Mouse (Mus musculus) lung, postnatal 14 days (tissue): ENCODE data around the gene Dtx2.

Experiments
- DNase-seq: peaks from one replicate; pipeline ENCODE4 v3.0.0; 2021

Gene Dtx2

DNA sequence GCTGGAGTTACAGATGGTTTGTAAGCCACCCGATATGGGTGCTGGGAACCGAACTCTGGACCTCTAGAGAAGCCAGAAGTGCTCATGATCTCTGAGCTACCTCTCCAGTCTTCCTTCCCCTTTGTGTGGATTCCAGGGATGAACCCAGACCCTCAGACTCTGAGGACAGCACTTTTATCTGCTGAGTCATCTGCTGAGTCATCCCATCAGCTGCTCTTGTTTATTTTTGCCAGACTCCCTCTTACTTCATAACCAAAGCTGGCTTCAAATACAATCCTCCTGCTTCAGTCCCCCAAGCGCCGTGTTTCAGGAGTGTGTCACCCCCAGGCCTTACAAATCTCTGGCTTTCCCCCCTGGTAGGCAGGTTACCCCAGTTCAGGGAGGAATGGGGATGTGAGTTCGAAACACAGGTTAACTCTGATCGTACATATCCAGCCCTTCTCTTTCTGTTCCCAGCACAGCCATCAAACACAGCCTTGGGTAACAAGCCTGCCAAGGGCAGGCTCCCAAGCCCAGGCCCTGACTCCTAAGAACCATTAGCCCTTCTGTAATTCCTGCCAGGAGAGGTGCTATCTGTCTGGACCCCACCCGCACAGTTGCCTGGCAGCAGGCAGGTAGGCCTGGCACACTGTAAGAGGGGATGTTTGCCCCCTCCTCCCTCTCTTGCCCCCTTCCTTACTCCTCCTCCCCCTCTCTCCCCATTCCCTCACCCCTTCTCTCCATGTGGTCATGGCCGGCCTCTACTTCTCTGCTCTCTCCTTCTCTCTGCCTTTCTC lies 18.5 kb upstream of the Dtx2 start:
- no peak for DNase-seq

- no peak for DNase-seq
Observed at GRCm38 (mm10) chr5:135979381-135979780, 15.2 kb upstream of the Dtx2 start.

DNA sequence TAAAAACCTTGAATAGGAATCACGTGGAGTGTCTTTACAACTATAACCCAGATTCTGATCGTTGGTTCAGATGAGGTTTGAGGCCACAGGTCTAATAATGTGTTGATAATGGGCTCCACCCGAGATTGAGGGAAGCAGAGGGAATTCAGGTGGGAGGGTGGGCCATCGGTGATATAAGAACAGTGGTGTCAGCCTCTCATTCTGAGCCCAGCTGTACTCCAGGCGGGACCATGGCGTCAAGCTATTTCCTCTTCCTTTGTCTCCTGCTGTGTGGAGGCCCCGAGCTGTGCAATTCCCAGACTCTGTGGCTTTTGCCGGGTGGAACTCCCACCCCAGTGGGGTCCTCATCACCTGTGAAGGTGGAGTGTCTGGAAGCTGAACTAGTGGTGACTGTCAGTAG lies 14.7 kb upstream of the Dtx2 start, which contains the start of gene Zp3:
Zp3 (plus strand) TSS at position 196 of the 400 bp plus-strand sequence.
- DNase-seq, result no peak

GRCm38 (mm10) chr5:135982398-135982797 lies 12.2 kb upstream of the Dtx2 start:
- peak; percentile 74 for DNase-seq

- DNase-seq, result no peak
Observed at GRCm38 (mm10) chr5:135984546-135985044, 10.0 kb upstream of the Dtx2 start.

DNA sequence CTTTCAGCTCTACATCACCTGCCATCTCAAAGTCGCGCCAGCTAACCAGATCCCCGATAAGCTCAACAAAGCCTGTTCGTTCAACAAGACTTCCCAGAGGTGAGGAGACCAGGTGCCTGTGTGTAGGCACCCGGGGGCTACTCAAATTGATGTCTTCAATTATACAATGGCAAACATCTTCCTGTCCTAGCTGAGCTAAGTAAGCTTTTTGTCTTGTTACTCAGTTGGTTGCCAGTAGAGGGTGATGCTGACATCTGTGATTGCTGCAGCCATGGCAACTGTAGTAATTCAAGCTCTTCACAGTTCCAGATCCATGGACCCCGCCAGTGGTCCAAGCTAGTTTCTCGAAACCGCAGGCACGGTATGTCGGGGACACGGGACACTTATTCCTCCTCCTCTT lies 7.4 kb upstream of the Dtx2 start:
- no peak for DNase-seq

DNA sequence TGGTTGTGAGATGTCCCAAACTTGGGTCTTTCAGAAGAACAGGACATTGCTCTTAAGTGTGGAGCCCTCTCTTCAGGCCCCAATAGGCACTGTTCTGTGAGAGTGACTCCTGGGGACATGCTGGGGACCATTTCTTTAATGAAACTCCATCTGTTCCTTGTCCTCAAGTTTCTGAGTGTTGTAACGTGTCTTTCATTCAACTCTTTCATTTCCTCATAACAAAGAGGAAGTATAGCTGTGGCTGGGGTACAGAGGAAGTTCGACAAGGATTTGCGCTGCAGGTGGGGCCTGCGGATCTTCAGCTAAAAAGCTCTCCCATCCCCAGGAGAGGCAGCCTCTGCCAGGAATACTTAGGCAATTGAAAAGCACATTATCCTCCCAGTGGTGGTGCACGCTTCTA lies 4.0 kb upstream of the Dtx2 start:
- DNase-seq, result no peak

DNA sequence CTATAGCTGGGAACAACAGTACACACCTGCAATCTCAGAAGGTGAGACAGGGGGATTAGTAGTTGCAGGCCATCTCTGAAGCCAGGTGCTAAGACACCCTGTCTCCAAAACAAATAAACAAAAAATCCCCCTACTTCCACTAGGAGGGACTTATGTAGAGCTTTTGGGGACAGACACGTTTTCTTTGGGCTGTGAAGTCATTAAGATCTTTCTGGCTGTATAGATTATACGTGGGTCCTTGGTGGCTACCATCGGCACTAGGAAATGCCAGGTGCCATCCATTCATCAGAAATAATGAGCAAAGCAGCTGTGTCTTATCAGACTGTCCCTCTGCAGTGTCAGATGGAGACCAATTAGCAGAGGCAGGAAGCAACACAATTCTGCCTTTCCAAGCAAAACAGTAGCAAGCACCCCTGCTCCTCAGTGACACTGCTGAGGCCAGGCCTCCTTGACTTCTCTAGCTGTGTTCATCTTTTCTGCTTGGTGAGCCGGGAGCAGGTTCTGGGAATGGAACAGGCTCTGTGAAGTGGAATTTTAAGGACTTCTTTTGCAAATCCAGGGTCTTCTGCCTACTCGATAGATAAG lies 1.1 kb upstream of the Dtx2 start:
- no peak for DNase-seq

- DNase-seq, result no peak
Observed at GRCm38 (mm10) chr5:135994335-135994724, 270 bp upstream of the Dtx2 start.

GRCm38 (mm10) chr5:135996162-135996561 lies 1.6 kb downstream of the Dtx2 start:
- DNase-seq, result no peak

GRCm38 (mm10) chr5:136001222-136001621 lies 6.6 kb downstream of the Dtx2 start:
- DNase-seq, result no peak

DNA sequence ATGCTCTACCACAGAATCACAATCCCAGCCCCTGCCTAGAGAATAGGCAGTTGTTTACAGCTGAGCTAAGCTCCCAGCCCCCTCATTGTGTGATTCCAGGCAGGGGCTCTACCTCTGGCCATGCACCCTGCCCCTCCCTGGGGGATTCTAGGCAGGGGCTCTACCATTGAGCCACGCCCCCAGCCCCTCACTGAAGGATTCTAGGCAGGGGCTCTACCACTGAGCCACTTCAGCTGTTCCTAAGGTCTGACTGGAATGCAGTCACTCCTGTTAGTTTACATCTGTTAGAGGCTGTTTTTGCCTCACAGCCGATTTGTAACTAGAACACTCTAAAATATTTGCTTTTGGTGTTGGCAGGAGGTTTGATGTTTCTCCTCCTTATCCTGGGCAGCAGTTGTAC lies 7.7 kb downstream of the Dtx2 start:
- no peak for DNase-seq

DNA sequence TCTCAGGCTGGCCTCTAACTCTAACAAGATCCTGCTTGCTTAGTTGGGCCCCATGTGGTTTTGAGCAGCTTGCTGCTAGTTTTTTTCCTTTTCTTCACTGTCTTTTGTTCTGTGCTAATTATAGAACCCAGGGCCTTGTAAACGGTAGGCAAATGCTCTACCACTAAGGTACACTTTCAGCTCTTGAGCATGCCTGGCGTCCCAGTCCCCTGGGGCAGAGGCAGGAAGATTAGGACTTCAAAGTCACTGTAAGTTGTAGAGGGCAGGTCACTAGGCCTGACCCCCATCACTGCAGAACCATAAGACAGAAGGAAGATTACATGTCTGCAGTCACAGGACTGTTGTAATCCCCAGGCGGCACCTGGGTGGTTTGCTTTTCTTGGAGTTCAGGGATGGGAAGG lies 8.2 kb downstream of the Dtx2 start:
- no peak for DNase-seq

- DNase-seq, result no peak
Observed at GRCm38 (mm10) chr5:136004537-136004936, 9.9 kb downstream of the Dtx2 start.

DNA sequence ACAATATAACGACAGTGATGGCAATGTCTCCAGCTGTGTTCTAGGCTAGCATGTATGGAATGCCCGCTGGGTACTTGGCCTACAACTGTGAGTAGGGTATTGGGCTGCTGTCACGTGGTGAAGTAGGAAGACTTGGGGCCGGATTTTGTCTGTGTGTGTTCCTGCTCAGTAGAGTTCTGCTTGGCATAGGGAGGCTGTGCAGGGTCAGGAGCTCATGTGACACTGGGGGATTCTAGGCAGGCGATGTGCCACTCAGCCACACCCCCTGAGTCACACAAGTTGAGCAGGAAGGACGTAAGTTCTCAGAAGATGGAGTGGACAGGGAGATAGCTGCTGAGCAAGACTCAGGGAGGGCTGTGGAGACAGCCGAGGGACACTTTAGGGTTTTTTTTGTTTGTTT lies 13.1 kb downstream of the Dtx2 start:
- DNase-seq, result no peak

GRCm38 (mm10) chr5:136014877-136015276 lies 20.3 kb downstream of the Dtx2 start:
- DNase-seq, result no peak

DNA sequence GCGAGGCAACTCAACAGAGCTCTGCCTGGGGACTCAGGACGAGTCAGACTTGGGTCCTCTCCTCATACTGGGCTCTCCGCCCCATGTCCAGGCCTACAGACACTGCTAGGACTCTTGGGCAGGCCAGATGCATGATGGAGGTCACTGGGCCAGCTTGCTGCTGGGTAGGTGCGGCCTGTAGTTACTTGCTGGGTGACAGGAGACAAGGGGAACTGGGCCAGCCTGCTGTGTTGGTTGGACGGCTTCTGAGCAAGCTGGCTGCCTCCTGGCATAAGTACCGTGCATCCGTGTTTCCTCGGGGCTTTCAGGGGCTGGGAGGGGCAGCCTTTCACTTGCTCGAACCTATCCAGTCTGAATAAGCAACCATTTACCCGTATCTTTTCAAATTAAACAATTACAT lies 21.0 kb downstream of the Dtx2 start:
- DNase-seq, result no peak

- DNase-seq, result peak; percentile 44
Observed at GRCm38 (mm10) chr5:136016014-136016876, 21.6 kb downstream of the Dtx2 start.

GRCm38 (mm10) chr5:136017262-136017661 lies 22.7 kb downstream of the Dtx2 start:
- no peak for DNase-seq

DNA sequence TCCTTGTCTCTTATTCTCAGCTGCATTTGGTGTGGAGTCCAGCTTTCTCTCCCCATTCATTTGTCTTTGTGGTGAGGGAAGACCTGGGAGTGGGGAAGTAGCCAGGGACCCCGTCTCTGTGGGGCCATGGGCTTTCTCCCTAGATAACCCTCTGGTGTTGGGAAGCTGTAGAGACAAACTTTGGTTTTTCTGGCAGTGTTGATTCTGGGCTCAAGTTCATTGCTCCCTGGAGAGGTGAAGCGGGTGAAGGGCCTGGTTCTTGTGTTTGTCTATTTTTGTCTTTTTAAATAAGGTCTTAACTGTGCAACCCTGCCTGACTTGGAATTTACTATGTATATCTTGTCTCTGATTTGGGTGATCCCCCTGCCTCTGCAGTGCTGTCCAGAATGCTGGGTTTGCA lies 24.1 kb downstream of the Dtx2 start:
- no peak for DNase-seq

DNA sequence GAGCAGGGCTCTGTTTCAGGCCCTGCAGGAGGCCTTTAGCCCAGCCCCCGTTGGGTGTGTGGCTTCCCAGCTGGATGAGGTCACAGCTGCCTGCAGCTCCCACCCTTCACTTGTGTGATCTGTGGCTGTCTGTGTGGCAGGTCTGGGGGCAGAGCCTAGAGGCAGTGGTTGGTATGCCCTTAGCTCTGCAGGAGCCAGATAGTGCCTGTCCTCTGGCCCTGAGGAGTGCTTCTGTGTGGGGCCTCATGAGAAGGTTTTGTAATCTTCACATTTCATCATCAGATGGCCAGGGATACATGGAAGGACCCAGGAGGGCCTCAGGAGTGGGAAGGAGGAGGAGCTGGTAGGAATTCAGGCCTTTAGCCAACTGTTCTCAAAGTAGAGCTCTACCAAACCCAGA lies 25.3 kb downstream of the Dtx2 start:
- DNase-seq, result no peak

- DNase-seq, result no peak
Observed at GRCm38 (mm10) chr5:136025712-136026111, 31.1 kb downstream of the Dtx2 start.

DNA sequence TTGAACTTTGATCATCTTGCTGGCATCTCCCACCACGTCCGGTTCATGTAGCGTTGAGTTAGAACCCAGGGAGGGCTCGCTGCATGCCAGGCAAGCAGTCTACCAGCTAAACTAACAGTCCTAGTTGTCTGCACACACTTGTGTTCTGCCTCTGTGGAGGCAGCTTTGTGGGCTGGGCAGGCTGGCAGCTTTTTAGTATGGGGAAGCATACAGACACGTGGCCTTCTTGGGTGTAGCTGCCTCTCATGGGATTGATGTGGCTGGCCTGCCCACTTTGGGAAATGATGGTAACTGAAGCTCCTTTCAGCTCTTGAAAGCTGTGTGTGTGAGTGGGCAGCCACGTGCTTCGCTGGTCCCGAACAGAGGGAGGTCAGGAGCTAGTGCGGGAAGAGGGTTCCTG lies 32.3 kb downstream of the Dtx2 start:
- no peak for DNase-seq
